Mouse (Mus musculus) heart, adult 18-20 months (tissue): ENCODE data around the gene Lrfn2. TPM values are rescaled to one million over a fixed set of nuclear protein-coding genes. Genes with fewer than 3 reads are reported as not detected.

Source experiments
- microRNA-seq, 2 experiments: library from miRNA; unstranded; fragments of <30 nt; microRNA quantifications; one replicate each; pipeline ENCODE4 v1.2.0; 2022
- total RNA-seq, 2 experiments: library from RNA; stranded (reverse); gene quantifications; 2 replicates each; pipeline ENCODE4 v1.2.3; 2021

Gene Lrfn2
- total RNA-seq, 2 experiments from 2014 or later = 0.32 to 0.33 TPM

Small RNA genes within 50 kb of the gene (microRNA-seq; reads per million reads assigned to microRNA genes)
- 0 reads per million in 2 experiments for gene Gm44304
